Mouse (Mus musculus) brain, adult 2 months (tissue): ENCODE data around the gene Mup20.
"Not testable (repeated sequence)": the region's sequence is repeated elsewhere in the genome, so short reads cannot be mapped to it uniquely, and the experiment has no call there.

Experiments
- DNase-seq: peaks from one replicate; pipeline ENCODE4 v3.0.0; 2011; ENCODE audit warnings: low read depth, low spot score

Mup20 gene

GRCm38 (mm10) chr4:62054058-62054457 lies at the start of gene Mup20:
Gene Mup20 (minus strand): TSS chr4:62054158.
- DNase-seq: not testable (repeated sequence)

GRCm38 (mm10) chr4:62103366-62103765 lies 49.4 kb upstream of the Mup20 start:
- peak; percentile 43 for DNase-seq

DNA sequence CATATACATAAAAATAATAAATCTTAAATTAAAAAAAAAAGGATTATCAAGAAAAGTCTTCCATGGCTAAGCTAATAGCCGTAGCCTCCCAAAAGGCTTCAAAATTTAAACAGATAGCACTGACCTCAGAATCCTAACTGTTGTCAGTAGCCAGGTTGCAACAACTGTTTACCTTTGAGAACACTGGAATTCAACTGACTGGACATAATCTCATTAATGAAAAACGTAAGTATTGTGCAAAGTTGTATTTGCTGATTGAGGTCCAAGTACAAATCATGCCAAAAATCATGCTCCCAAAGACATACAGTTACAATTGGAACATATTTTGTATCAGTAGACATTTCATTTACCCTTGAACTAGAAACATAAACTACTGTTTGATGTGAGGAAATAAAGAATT lies 34.0 kb upstream of the Mup20 start:
- no peak for DNase-seq

- peak; percentile 4 for DNase-seq
Measured at GRCm38 (mm10) chr4:62087241-62087640, 33.3 kb upstream of the Mup20 start, which contains the start of gene Mup3. Gene Mup3 (minus strand): TSS chr4:62087342.

- no peak for DNase-seq
Measured at GRCm38 (mm10) chr4:62082755-62083154, 28.8 kb upstream of the Mup20 start.

GRCm38 (mm10) chr4:62075126-62075525 lies 21.2 kb upstream of the Mup20 start:
- no peak for DNase-seq

DNA sequence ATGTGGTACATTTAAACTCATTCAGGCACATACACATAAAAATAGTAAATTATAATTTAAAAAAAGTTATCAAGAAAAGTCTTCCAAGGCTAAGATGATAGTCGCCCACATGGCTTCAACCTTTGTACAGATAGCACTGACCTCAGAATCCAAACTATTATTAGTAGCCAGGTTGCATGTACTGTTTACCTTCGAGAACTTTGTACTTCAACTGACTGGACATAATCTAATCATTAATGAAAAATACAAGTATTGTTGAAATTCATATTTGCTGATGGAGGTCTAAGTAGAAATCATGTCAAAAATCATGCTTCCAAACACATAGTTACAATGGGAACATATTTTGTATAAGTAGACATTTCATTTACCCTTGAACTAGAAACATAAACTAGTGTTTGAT lies 822 bp upstream of the Mup20 start:
- not testable (repeated sequence) for DNase-seq

- no peak for DNase-seq
Measured at GRCm38 (mm10) chr4:62026281-62026680, 27.7 kb downstream of the Mup20 start.

DNA sequence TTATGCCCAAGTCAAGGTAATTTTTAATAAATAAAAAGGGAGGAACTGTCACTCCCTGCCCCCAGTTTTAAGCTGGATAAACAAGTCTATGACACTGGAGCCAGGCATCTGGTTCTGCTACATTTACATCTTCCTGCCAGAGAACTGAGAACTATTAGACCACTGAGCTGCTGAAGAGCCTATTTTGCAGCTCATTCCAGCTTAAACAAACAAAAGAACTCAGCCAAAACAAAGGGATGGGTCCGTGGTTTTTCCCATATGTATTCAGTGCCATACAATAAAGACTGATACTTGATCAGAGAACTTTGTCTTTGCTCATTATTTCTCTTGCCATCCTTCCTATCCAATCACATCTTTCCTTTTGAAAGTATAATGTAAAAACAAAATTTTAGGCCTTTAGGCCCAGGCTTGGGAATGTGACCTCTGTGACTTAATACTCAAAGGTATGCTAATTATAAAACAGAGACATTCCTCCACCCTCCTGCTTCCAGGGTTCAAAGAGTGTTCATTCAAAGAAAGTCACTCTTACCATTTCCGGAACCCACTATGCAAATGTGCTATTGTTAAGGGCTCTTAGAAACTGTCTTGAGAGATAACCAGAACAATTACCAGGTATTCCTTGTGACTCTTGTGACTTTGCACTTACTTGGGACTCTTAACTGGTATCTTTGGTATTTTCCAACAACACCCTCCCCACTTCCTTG lies 29.6 kb downstream of the Mup20 start:
- no peak for DNase-seq

- no peak for DNase-seq
Measured at GRCm38 (mm10) chr4:62023646-62024045, 30.3 kb downstream of the Mup20 start.

GRCm38 (mm10) chr4:62023120-62023519 lies 30.8 kb downstream of the Mup20 start:
- no peak for DNase-seq

- not testable (repeated sequence) for DNase-seq
Measured at GRCm38 (mm10) chr4:62020511-62020910, 33.4 kb downstream of the Mup20 start.
